In the genomic region with DNA sequence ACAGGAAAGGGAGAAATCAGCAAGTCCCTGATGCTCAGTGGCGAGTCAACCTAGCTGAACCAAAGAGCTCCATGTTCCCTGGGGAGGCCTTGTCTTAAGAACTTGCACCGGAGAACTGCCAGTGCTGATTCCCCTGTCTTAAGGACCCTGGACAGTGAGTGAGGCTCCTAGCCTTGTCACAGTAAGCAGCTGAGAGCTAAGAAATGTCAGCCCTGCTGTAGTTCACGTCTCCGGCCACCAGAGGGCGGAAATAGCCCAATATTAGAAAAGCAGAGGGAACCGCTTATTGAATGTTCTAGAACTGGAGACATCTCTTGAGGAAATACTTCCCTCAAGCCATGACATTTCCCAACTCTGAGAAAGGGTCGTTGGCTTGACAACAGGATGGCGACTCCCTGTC, we compare ENCODE assay signal across 8 mouse cellular contexts. TPM values are rescaled to one million over a fixed set of nuclear protein-coding genes. Genes with fewer than 3 reads are reported as not detected.
DNase-seq lines count a peak whose midpoint lies in the region; ATAC-seq and TF ChIP-seq lines count a peak whose summit lies in the region.
"Had no signal": no experiment of that assay in that cellular context is flagged by ENCODE, and none has a peak within 500 bp of the region (broad histone marks: within the 10 kb centered on the region; RNA-seq: fewer than 3 reads in every experiment).

No protein-coding gene starts in this region.

- peak; percentile 97 for TF ChIP-seq CTCF in Patski (IDR thresholded peaks at IDR 0.05)

- H3K9me3 ChIP-seq in forebrain, embryonic 13.5 days (replicated peaks), result no peaks in the 10 kb centered on the region
- no peaks in the 10 kb centered on the region for H3K9me3 ChIP-seq in hindbrain, embryonic 14.5 days (ENCODE audit: control insufficient read depth, low read length)
- H3K9me3 ChIP-seq in midbrain, embryonic 14.5 days (ENCODE audit: control insufficient read depth, low read length), result no peaks in the 10 kb centered on the region
- H3K9me3 ChIP-seq: neural tube, embryonic 13.5 days had no signal

- POLR2A ChIA-PET in Patski (lab: Charles Lee), result interaction anchor here (0.7 to 0.8 kb wide), 2 partner anchors 102 to 139 kb away, joined by 3 read pairs; no protein-coding TSS in a partner anchor

- peak; percentile 68 for ATAC-seq in Patski
- peak; percentile 55; the same call in 1 of the 2 replicates for ATAC-seq in forebrain, embryonic 13.5 days
- no peak; the same call in 1 of the 2 replicates for ATAC-seq in hindbrain, embryonic 14.5 days (ENCODE audit: low FRiP score)
- ATAC-seq in midbrain, embryonic 14.5 days (ENCODE audit: low FRiP score, low TSS enrichment), result no peak

- no peak overlapping the region for H3K27ac ChIP-seq in forebrain, embryonic 13.5 days
- H3K27ac ChIP-seq in hindbrain, embryonic 14.5 days, result no peak overlapping the region
- H3K27ac ChIP-seq in midbrain, embryonic 14.5 days (replicated peaks; ENCODE audit: low read depth, low read length), result no peak overlapping the region
- H3K27ac ChIP-seq: neural tube, embryonic 13.5 days had no signal

- H3K9ac ChIP-seq in forebrain, embryonic 13.5 days, result no peak overlapping the region
- no peak overlapping the region for H3K9ac ChIP-seq in hindbrain, embryonic 14.5 days
- no peak overlapping the region for H3K9ac ChIP-seq in midbrain, embryonic 14.5 days (replicated peaks; ENCODE audit: low read length)
- H3K9ac ChIP-seq: neural tube, embryonic 13.5 days had no signal

- H3K27me3 ChIP-seq in Patski, result peaks cover 5% of the 10 kb centered on the region
- 0 out of 2 replicates have a peak, but pooled peaks cover 4% of the 10 kb centered on the region for H3K27me3 ChIP-seq in forebrain, embryonic 13.5 days
- no peaks in the 10 kb centered on the region for H3K27me3 ChIP-seq in hindbrain, embryonic 14.5 days (ENCODE audit: control insufficient read depth, insufficient read depth, low read length)
- H3K27me3 ChIP-seq in midbrain, embryonic 14.5 days (ENCODE audit: control insufficient read depth, insufficient read depth, low read length), result no peaks in the 10 kb centered on the region
- H3K27me3 ChIP-seq: neural tube, embryonic 13.5 days had no signal

- no peaks in the 10 kb centered on the region for H3K36me3 ChIP-seq in forebrain, embryonic 13.5 days (ENCODE audit: poor library complexity, severe bottlenecking)
- H3K36me3 ChIP-seq in hindbrain, embryonic 14.5 days (replicated peaks; ENCODE audit: control insufficient read depth, insufficient read depth), result no peaks in the 10 kb centered on the region
- H3K36me3 ChIP-seq in midbrain, embryonic 14.5 days (ENCODE audit: control insufficient read depth, insufficient read depth, low read length), result no peaks in the 10 kb centered on the region
- H3K36me3 ChIP-seq: neural tube, embryonic 13.5 days had no signal

- CTCF ChIA-PET in Patski (lab: Charles Lee), result interaction anchor here (0.7 to 5.2 kb wide), 20 partner anchors 10 to 457 kb away, joined by 3 to 49 read pairs (median 3); a partner anchor contains a TSS

- no peak overlapping the region for H3K4me2 ChIP-seq in forebrain, embryonic 13.5 days
- H3K4me2 ChIP-seq in hindbrain, embryonic 14.5 days (replicated peaks), result no peak overlapping the region
- H3K4me2 ChIP-seq in midbrain, embryonic 14.5 days (ENCODE audit: low read length), result no peak overlapping the region
- H3K4me2 ChIP-seq: neural tube, embryonic 13.5 days had no signal

- DNase-seq in Patski (ENCODE audit: low read depth, low spot score), result peak; percentile 56
- peak; percentile 6 for DNase-seq in c-Kit-negative CD71-positive TER-119-positive erythroid progenitor cells, embryonic 14.5 days (ENCODE audit: low read depth, low spot score)
- DNase-seq in hindbrain, embryonic 14.5 days (ENCODE audit: low spot score), result peak; percentile 93
- peak; percentile 72 to 74 for DNase-seq in left cerebral cortex, adult 18-20 months (ENCODE audit: low spot score in 2 of 2)
- DNase-seq in midbrain, embryonic 14.5 days, result peak; percentile 92
- DNase-seq in spleen, postnatal 4 days (ENCODE audit: low spot score in 2 of 2), result peak; percentile 54 to 82

- in situ Hi-C loops in Patski (cut with MboI; ENCODE audit: low pct_unique_long_range_greater_than_20kb), result loop anchor here (5.0 to 10.0 kb wide), 3 partner anchors 144 to 531 kb away; no protein-coding TSS in a partner anchor

- no peak overlapping the region for H3K4me3 ChIP-seq in forebrain, embryonic 13.5 days
- no peak overlapping the region for H3K4me3 ChIP-seq in hindbrain, embryonic 14.5 days (replicated peaks; ENCODE audit: low read length)
- H3K4me3 ChIP-seq in midbrain, embryonic 14.5 days (replicated peaks; ENCODE audit: low read depth, low read length), result no peak overlapping the region
- H3K4me3 ChIP-seq: neural tube, embryonic 13.5 days had no signal

- H3K4me1 ChIP-seq in forebrain, embryonic 13.5 days, result no peaks in the 10 kb centered on the region
- H3K4me1 ChIP-seq in hindbrain, embryonic 14.5 days (replicated peaks; ENCODE audit: control insufficient read depth, insufficient read depth, low read length), result no peaks in the 10 kb centered on the region
- H3K4me1 ChIP-seq in midbrain, embryonic 14.5 days (ENCODE audit: control insufficient read depth, insufficient read depth, low read length), result no peaks in the 10 kb centered on the region
- H3K4me1 ChIP-seq: neural tube, embryonic 13.5 days had no signal

- WGBS in forebrain, embryonic 13.5 days, result 24% methylated on average over 8 of the region's 8 CpGs
- 23% methylated on average over 8 of the region's 8 CpGs for WGBS in hindbrain, embryonic 14.5 days
- WGBS in midbrain, embryonic 14.5 days, result 17% methylated on average over 8 of the region's 8 CpGs

RNA-seq across cellular contexts. Expression of a gene that starts 34.1 kb away (rescaled TPM):
- polyA plus RNA-seq in Patski (2021), result 1.7 TPM
- 75.5 and 86.9 TPM in 2 replicates for polyA plus RNA-seq in forebrain, embryonic 13.5 days (2015; fragmentation: Nextera tagmentation; extraction: Ambion mirVana)
- polyA plus RNA-seq in hindbrain, embryonic 14.5 days (2014; fragmentation: Nextera tagmentation; extraction: Ambion mirVana), result 38.4 and 43.8 TPM in 2 replicates
- 1 to 10 TPM; 1.1 TPM for total RNA-seq in left cerebral cortex, adult 18-20 months (2021)
- 38.5 and 43.9 TPM in 2 replicates for polyA plus RNA-seq in midbrain, embryonic 14.5 days (2014; fragmentation: Nextera tagmentation; extraction: Ambion mirVana)

Comparison
In these comparisons a context has a peak if more than half of its experiments do, and no peak if none do; other contexts are left out.
1. ATAC-seq: peak in Patski (single experiment) and forebrain, embryonic 13.5 days (single experiment); none in hindbrain, embryonic 14.5 days (single experiment) and midbrain, embryonic 14.5 days (single experiment).
2. DNase-seq: peak in every context shown above with its lines; median percentile 93 in hindbrain, embryonic 14.5 days; 92 in midbrain, embryonic 14.5 days; 73 in left cerebral cortex, adult 18-20 months; 68 in spleen, postnatal 4 days; 56 in Patski; 6 in c-Kit-negative CD71-positive TER-119-positive erythroid progenitor cells, embryonic 14.5 days.
3. RNA of a gene that starts 34.1 kb away (polyA plus RNA-seq): 75.5 to 86.9 TPM in forebrain, embryonic 13.5 days, 38.5 to 43.9 TPM in midbrain, embryonic 14.5 days and 38.4 to 43.8 TPM in hindbrain, embryonic 14.5 days; 1.7 TPM in Patski (single experiment); every median in the first group is over 10 times any median in the second.